ENCODE assay signal across 9 mouse cellular contexts in genomic region chr2:118744621-118745020, GRCm38 (mm10). TPM values are rescaled to one million over a fixed set of nuclear protein-coding genes. Genes with fewer than 3 reads are reported as not detected.
A peak's percentile ranks its signal among the peaks of the same experiment; 100 is the strongest.
DNase-seq lines count a peak whose midpoint lies in the region; ATAC-seq and TF ChIP-seq lines count a peak whose summit lies in the region.
"Had no signal": no experiment of that assay in that cellular context is flagged by ENCODE, and none has a peak within 500 bp of the region (broad histone marks: within the 10 kb centered on the region; RNA-seq: fewer than 3 reads in every experiment).

No protein-coding gene starts in this region.

- WGBS in liver, embryonic 11.5 days = 10% methylated on average over 7 of the region's 7 CpGs
- 8% methylated on average over 7 of the region's 7 CpGs for WGBS in forebrain, embryonic 13.5 days
- WGBS in intestine, embryonic 16.5 days = 19% methylated on average over 7 of the region's 7 CpGs

- TF ChIP-seq CTCF in layer of hippocampus, adult 2 months (conservative IDR thresholded peaks at IDR 0.05) = no peak

- no peak overlapping the region for H3ac ChIP-seq in myocyte (ENCODE audit: control insufficient read depth, insufficient read length)

- H3K36me3 ChIP-seq in liver, embryonic 11.5 days (ENCODE audit: control insufficient read depth, insufficient read depth, low read length) = 0 out of 2 replicates have a peak, but pooled peaks cover 4% of the 10 kb centered on the region
- H3K36me3 ChIP-seq in forebrain, embryonic 13.5 days (ENCODE audit: poor library complexity, severe bottlenecking) = no peaks in the 10 kb centered on the region
- H3K36me3 ChIP-seq in intestine, embryonic 16.5 days (ENCODE audit: control insufficient read depth, insufficient read depth, low read length) = 0 out of 2 replicates have a peak, but pooled peaks cover 4% of the 10 kb centered on the region
- H3K36me3 ChIP-seq in myocyte (ENCODE audit: control insufficient read depth, insufficient read depth) = no peaks in the 10 kb centered on the region

- no peak for ATAC-seq in liver, embryonic 11.5 days (replicated peaks; ENCODE audit: low FRiP score)
- no peak for ATAC-seq in forebrain, embryonic 13.5 days
- no peak for ATAC-seq in intestine, embryonic 16.5 days

- no peak overlapping the region for H3K27ac ChIP-seq in liver, embryonic 11.5 days (ENCODE audit: low read depth, low read length)
- no peak overlapping the region for H3K27ac ChIP-seq in forebrain, embryonic 13.5 days
- H3K27ac ChIP-seq in intestine, embryonic 16.5 days (ENCODE audit: low read length) = no peak overlapping the region
- no peak overlapping the region for H3K27ac ChIP-seq in layer of hippocampus, adult 2 months

- no peak for DNase-seq in liver, embryonic 11.5 days (ENCODE audit: low spot score)
- no peak for DNase-seq in liver
- no peak for DNase-seq in T-cell, adult 2 months (ENCODE audit: low spot score)
- DNase-seq in layer of hippocampus, adult 2 months (ENCODE audit: low spot score in 2 of 2) = no peak
- DNase-seq in cerebellum, postnatal 14 days = no peak

- H3K4me1 ChIP-seq in liver, embryonic 11.5 days (replicated peaks; ENCODE audit: control insufficient read depth, insufficient read depth, low read length) = peaks cover 31% of the 10 kb centered on the region
- peaks cover 43% of the 10 kb centered on the region for H3K4me1 ChIP-seq in forebrain, embryonic 13.5 days
- H3K4me1 ChIP-seq in intestine, embryonic 16.5 days (ENCODE audit: control insufficient read depth, insufficient read depth, low read length) = peaks cover 16% of the 10 kb centered on the region

- no peaks in the 10 kb centered on the region for H3K9me3 ChIP-seq in liver, embryonic 11.5 days (ENCODE audit: control insufficient read depth, low read length)
- H3K9me3 ChIP-seq in forebrain, embryonic 13.5 days (replicated peaks) = no peaks in the 10 kb centered on the region
- H3K9me3 ChIP-seq in intestine, embryonic 16.5 days (ENCODE audit: control insufficient read depth, low read length) = no peaks in the 10 kb centered on the region

- H3K27me3 ChIP-seq in liver, embryonic 11.5 days (replicated peaks; ENCODE audit: control insufficient read depth, insufficient read depth, low read length) = no peaks in the 10 kb centered on the region; the same call in none of the 2 replicates
- peaks cover 31% of the 10 kb centered on the region for H3K27me3 ChIP-seq in forebrain, embryonic 13.5 days
- H3K27me3 ChIP-seq in intestine, embryonic 16.5 days (replicated peaks; ENCODE audit: control insufficient read depth, insufficient read depth, low read length) = peaks cover 8% of the 10 kb centered on the region; the same call in 1 of the 2 replicates
- no peaks in the 10 kb centered on the region for H3K27me3 ChIP-seq in myocyte (ENCODE audit: control insufficient read depth, insufficient read depth, insufficient read length)

- peak overlapping the region; percentile 97; the same call in 1 of the 2 replicates for H3K9ac ChIP-seq in liver, embryonic 11.5 days (ENCODE audit: low read depth, low read length)
- H3K9ac ChIP-seq in forebrain, embryonic 13.5 days = peak overlapping the region; percentile 96; the same call in 1 of the 2 replicates
- no peak overlapping the region; the same call in 1 of the 2 replicates for H3K9ac ChIP-seq in intestine, embryonic 16.5 days (ENCODE audit: low read depth, low read length)

- H3K79me2 ChIP-seq in myocyte (ENCODE audit: control insufficient read depth, insufficient read depth) = no peaks in the 10 kb centered on the region

- H3K4me3 ChIP-seq in liver, embryonic 11.5 days (ENCODE audit: low read depth, low read length) = peak overlapping the region; percentile 96; the same call in 1 of the 2 replicates
- peak overlapping the region; percentile 96; the same call in 1 of the 2 replicates for H3K4me3 ChIP-seq in forebrain, embryonic 13.5 days
- no peak overlapping the region for H3K4me3 ChIP-seq in intestine, embryonic 16.5 days (ENCODE audit: low read length)
- H3K4me3 ChIP-seq in myocyte = peak overlapping the region; percentile 49
- H3K4me3 ChIP-seq in layer of hippocampus, adult 2 months = no peak overlapping the region

- peak overlapping the region; percentile 98 for H3K4me2 ChIP-seq in liver, embryonic 11.5 days
- H3K4me2 ChIP-seq in forebrain, embryonic 13.5 days = peak overlapping the region; percentile 97
- H3K4me2 ChIP-seq in intestine, embryonic 16.5 days (ENCODE audit: low read depth, low read length) = 0 out of 2 replicates have a peak overlapping the region, but pooled peaks have one; percentile 96
- H3K4me2 ChIP-seq in myocyte (ENCODE audit: low read depth) = peak overlapping the region; percentile 75

- no peak for TF ChIP-seq POLR2A in myocyte (IDR thresholded peaks at IDR 0.05; ENCODE audit: insufficient read length, low read depth)

TF ChIP-seq in myocyte, 11 proteins besides CTCF, POLR2A, EP300 and RAD21:
- no peak for TF ChIP-seq POLR2AphosphoS2 (IDR thresholded peaks at IDR 0.05; ENCODE audit: insufficient read length, low read depth)
- no peak for TF ChIP-seq MYOG (IDR thresholded peaks at IDR 0.05; ENCODE audit: control insufficient read depth in 1 of 3, insufficient read depth in 1 of 3, insufficient read length in 2 of 3, low read depth in 2 of 3)
- TF ChIP-seq SRF (IDR thresholded peaks at IDR 0.05; ENCODE audit: control insufficient read depth, insufficient read length, low read depth) = no peak
- TF ChIP-seq REST (IDR thresholded peaks at IDR 0.05; ENCODE audit: insufficient read depth, insufficient read length) = no peak
- TF ChIP-seq TCF3 (IDR thresholded peaks at IDR 0.05; ENCODE audit: insufficient read length, low read depth) = no peak
- TF ChIP-seq E2F4 (IDR thresholded peaks at IDR 0.05; ENCODE audit: insufficient read depth) = no peak
- no peak for TF ChIP-seq TCF12 (IDR thresholded peaks at IDR 0.05; ENCODE audit: insufficient read depth, poor library complexity, severe bottlenecking)
- no peak for TF ChIP-seq MAX (IDR thresholded peaks at IDR 0.05; ENCODE audit: low read depth)
- TF ChIP-seq MYOD1 (IDR thresholded peaks at IDR 0.05; ENCODE audit: control insufficient read depth in 1 of 3, insufficient read length in 2 of 3, low read depth in 2 of 3) = no peak
- no peak for TF ChIP-seq CEBPB (IDR thresholded peaks at IDR 0.05; ENCODE audit: insufficient read depth, poor library complexity, severe bottlenecking)
- no peak for TF ChIP-seq USF1 (IDR thresholded peaks at IDR 0.05; ENCODE audit: low read depth)
TF ChIP-seq in myocyte: peak in this region for 0.

RNA-seq across cellular contexts. Expression of gene Inafm2, which starts 0.9 kb away (rescaled TPM):
- 32.3 and 33.0 TPM in 2 replicates for polyA plus RNA-seq in liver, embryonic 11.5 days (2014; fragmentation: Nextera tagmentation; extraction: Ambion mirVana)
- 26.3 and 27.0 TPM in 2 replicates for polyA plus RNA-seq in forebrain, embryonic 13.5 days (2015; fragmentation: Nextera tagmentation; extraction: Ambion mirVana)
- polyA plus RNA-seq in intestine, embryonic 16.5 days (2015; fragmentation: Nextera tagmentation; extraction: Ambion mirVana) = 21.9 and 24.1 TPM in 2 replicates
- polyA plus RNA-seq in myocyte (2012; fragmentation: generic; extraction: Trizol) = 10.5 TPM
- total RNA-seq in layer of hippocampus, adult 2 months (2021) = 10 to 100 TPM; 62.1 to 66.7 TPM

RNA-seq across cellular contexts. Expression of gene Plcb2, which starts 16.4 kb away (rescaled TPM):
- polyA plus RNA-seq in liver, embryonic 11.5 days (2014; fragmentation: Nextera tagmentation; extraction: Ambion mirVana) = 2.9 and 3.5 TPM in 2 replicates
- polyA plus RNA-seq in forebrain, embryonic 13.5 days (2015; fragmentation: Nextera tagmentation; extraction: Ambion mirVana) = 0.17 and 0.43 TPM in 2 replicates
- 0.99 and 1.3 TPM in 2 replicates for polyA plus RNA-seq in intestine, embryonic 16.5 days (2015; fragmentation: Nextera tagmentation; extraction: Ambion mirVana)
- not detected for polyA plus RNA-seq in myocyte (2012; fragmentation: generic; extraction: Trizol)
- 1 to 10 TPM; 2.3 to 2.6 TPM for total RNA-seq in layer of hippocampus, adult 2 months (2021)

RNA-seq across cellular contexts. Expression of gene Ccdc9b, which starts 17.8 kb away (rescaled TPM):
- polyA plus RNA-seq in liver, embryonic 11.5 days (2014; fragmentation: Nextera tagmentation; extraction: Ambion mirVana) = 0.14 and 0.19 TPM in 2 replicates
- polyA plus RNA-seq in forebrain, embryonic 13.5 days (2015; fragmentation: Nextera tagmentation; extraction: Ambion mirVana) = 1.5 and 2.0 TPM in 2 replicates
- polyA plus RNA-seq in intestine, embryonic 16.5 days (2015; fragmentation: Nextera tagmentation; extraction: Ambion mirVana) = 0.93 and 1.2 TPM in 2 replicates
- 9.0 TPM for polyA plus RNA-seq in myocyte (2012; fragmentation: generic; extraction: Trizol)
- 1 to 10 TPM; 7.6 to 9.6 TPM for total RNA-seq in layer of hippocampus, adult 2 months (2021)

RNA-seq across cellular contexts. Expression of gene Phgr1, which starts 27.9 kb away (rescaled TPM):
- not detected in 2 replicates for polyA plus RNA-seq in liver, embryonic 11.5 days (2014; fragmentation: Nextera tagmentation; extraction: Ambion mirVana)
- polyA plus RNA-seq in forebrain, embryonic 13.5 days (2015; fragmentation: Nextera tagmentation; extraction: Ambion mirVana) = not detected in 2 replicates
- 66.6 and 66.9 TPM in 2 replicates for polyA plus RNA-seq in intestine, embryonic 16.5 days (2015; fragmentation: Nextera tagmentation; extraction: Ambion mirVana)
- polyA plus RNA-seq in myocyte (2012; fragmentation: generic; extraction: Trizol) = not detected
- total RNA-seq in layer of hippocampus, adult 2 months (2021) = not detected
- total RNA-seq: left cerebral cortex, postnatal 25 days had no signal

RNA-seq across cellular contexts. Expression of gene Disp2, which starts 34.9 kb away (rescaled TPM):
- 0.32 and 0.60 TPM in 2 replicates for polyA plus RNA-seq in liver, embryonic 11.5 days (2014; fragmentation: Nextera tagmentation; extraction: Ambion mirVana)
- 13.6 and 15.7 TPM in 2 replicates for polyA plus RNA-seq in forebrain, embryonic 13.5 days (2015; fragmentation: Nextera tagmentation; extraction: Ambion mirVana)
- 2.2 and 2.3 TPM in 2 replicates for polyA plus RNA-seq in intestine, embryonic 16.5 days (2015; fragmentation: Nextera tagmentation; extraction: Ambion mirVana)
- 0.06 TPM for polyA plus RNA-seq in myocyte (2012; fragmentation: generic; extraction: Trizol)
- 100 to 1,000 TPM; 263 to 273 TPM for total RNA-seq in layer of hippocampus, adult 2 months (2021)

Comparison
In these comparisons a context has a peak if more than half of its experiments do, and no peak if none do; other contexts are left out.
1. H3K4me3 ChIP-seq: peak in liver, embryonic 11.5 days (single experiment), forebrain, embryonic 13.5 days (single experiment) and myocyte (single experiment); none in intestine, embryonic 16.5 days (single experiment) and layer of hippocampus, adult 2 months (single experiment).
2. Peak in every context shown above with its lines, with median percentiles within 50 percentile points of each other: H3K4me2 ChIP-seq.